Mouse (Mus musculus) heart, postnatal 0 days (tissue): ENCODE results near the gene Ugt1a10. TPM values are rescaled to one million over a fixed set of nuclear protein-coding genes. Genes with fewer than 3 reads are reported as not detected.

Experiments used
- ATAC-seq: fragments of 200-750 bp; cut with Nextera tagmentation; 2 replicates; pipeline ENCODE4 v1.8.0; 2017; ENCODE audit warnings: low read depth, moderate number of reproducible peaks, moderate library complexity; ENCODE audit not compliant: insufficient read depth
- DNase-seq: peaks from one replicate; pipeline ENCODE4 v3.0.0-alpha.2; 2016; ENCODE audit warnings: low spot score
- H3K27ac ChIP-seq: fragments of 300-500 bp; sonication (generic); 2 replicates; pipeline ENCODE4 v1.5.1; 2014; ENCODE audit warnings: low read depth, mild to moderate bottlenecking
- H3K27me3 ChIP-seq: fragments of 300-500 bp; sonication (generic); 2 replicates; pipeline ENCODE4 v1.6.1; 2014; ENCODE audit warnings: low read length, mixed read lengths; ENCODE audit not compliant: control insufficient read depth, insufficient read depth
- H3K36me3 ChIP-seq: fragments of 300-500 bp; sonication (generic); replicated peaks from 2 replicates; pipeline ENCODE4 v1.6.1; 2014; ENCODE audit warnings: low read length, mixed read lengths; ENCODE audit not compliant: control insufficient read depth, insufficient read depth
- H3K4me1 ChIP-seq: fragments of 300-500 bp; sonication (generic); 2 replicates; pipeline ENCODE4 v1.6.1; 2014; ENCODE audit warnings: antibody characterized with exemption; ENCODE audit not compliant: control insufficient read depth, insufficient read depth
- H3K4me2 ChIP-seq: fragments of 300-500 bp; sonication (generic); 2 replicates; pipeline ENCODE4 v1.6.1; 2014; ENCODE audit warnings: low read depth, mild to moderate bottlenecking, low read length, moderate library complexity
- H3K4me3 ChIP-seq: fragments of 300-500 bp; sonication (generic); 2 replicates; pipeline ENCODE4 v1.5.1; 2014; ENCODE audit warnings: low read depth, low read length
- H3K9ac ChIP-seq: fragments of 300-500 bp; sonication (generic); replicated peaks from 2 replicates; pipeline ENCODE4 v1.6.1; 2014; ENCODE audit warnings: low read depth, low read length, mixed read lengths
- H3K9me3 ChIP-seq: fragments of 300-500 bp; sonication (generic); replicated peaks from 2 replicates; pipeline ENCODE4 v1.6.1; 2016; ENCODE audit warnings: low read length; ENCODE audit not compliant: control insufficient read depth
- CTCF ChIP-seq: IDR thresholded peaks from 2 replicates; pipeline ENCODE4 v1.5.1; 2016; ENCODE audit warnings: antibody characterized with exemption, control low read depth, low read depth
- EP300 ChIP-seq: IDR thresholded peaks from 2 replicates; pipeline ENCODE4 v1.6.1; 2016; ENCODE audit warnings: antibody characterized with exemption, low read depth
- WGBS: fragments of 180-500 bp; shearing (Covaris S2); extraction: QIAGEN DNeasy Blood & Tissue Kit; methylation state at CpG from one replicate; pipeline ENCODE4 v1.1.7; 2014; 5-methylcytosine and 5-hydroxymethylcytosine counted together
- microRNA-seq: library from miRNA; unstranded; fragments of <30 nt; microRNA quantifications from one replicate; pipeline ENCODE4, GENCODE M21; 2016
- polyA plus RNA-seq: library from polyadenylated mRNA; unstranded; fragments of >200 nt; fragmentation: Nextera tagmentation; extraction: Ambion mirVana; gene quantifications from 2 replicates; pipeline ENCODE4 v1.2.1, GENCODE M21; 2015
- total RNA-seq: library from RNA; depleted of rRNA; stranded (reverse); fragments of >200 nt; gene quantifications from 2 replicates; pipeline ENCODE4 v1.2.3, GENCODE M21; 2014; ENCODE audit warnings: low replicate concordance; rRNA removed

Ugt1a10 gene
- total and polyA plus RNA-seq, 2 experiments from 2014 or later = not detected

- TF ChIP-seq CTCF = no peak
- TF ChIP-seq EP300 = no peak
- H3K4me2 ChIP-seq = no peak overlapping the region
- no peak overlapping the region for H3K27ac ChIP-seq
- H3K4me1 ChIP-seq = no peaks in the 10 kb centered on the region
- ATAC-seq = no peak
- H3K27me3 ChIP-seq = no peaks in the 10 kb centered on the region
- H3K36me3 ChIP-seq = peaks cover 88% of the 10 kb centered on the region
- WGBS = 80% methylated on average over 6 of the region's 6 CpGs
- no peaks in the 10 kb centered on the region for H3K9me3 ChIP-seq
- no peak for DNase-seq
- no peak overlapping the region for H3K9ac ChIP-seq
- H3K4me3 ChIP-seq = no peak overlapping the region
Measured at GRCm38 (mm10) chr1:88268070-88268469, 212.9 kb downstream of the Ugt1a10 start.

Small RNA genes lying within 50 kb of the gene (microRNA-seq; reads per million reads assigned to microRNA genes)
- not detected for gene Gm25198

Other genes with a start within 250 kb of the Ugt1a10 start
- 37.3 and 40.5 TPM in 2 replicates for gene Dgkd, start 202.1 kb upstream of the Ugt1a10 start, total RNA-seq
- 12.4 and 14.1 TPM in 2 replicates for gene Dgkd, start 202.1 kb upstream of the Ugt1a10 start, polyA plus RNA-seq
- gene Usp40, start 46.8 kb upstream of the Ugt1a10 start, total RNA-seq = 27.4 and 33.5 TPM in 2 replicates
- gene Usp40, start 46.8 kb upstream of the Ugt1a10 start, polyA plus RNA-seq = 15.7 and 18.6 TPM in 2 replicates
- gene Ugt1a9, start 15.4 kb downstream of the Ugt1a10 start, total RNA-seq = not detected in 2 replicates
- gene Ugt1a9, start 15.4 kb downstream of the Ugt1a10 start, polyA plus RNA-seq = not detected in 2 replicates
- not detected in 2 replicates for gene Ugt1a8, start 32.4 kb downstream of the Ugt1a10 start, total RNA-seq
- gene Ugt1a8, start 32.4 kb downstream of the Ugt1a10 start, polyA plus RNA-seq = not detected in 2 replicates
- gene Ugt1a7c, start 39.7 kb downstream of the Ugt1a10 start, total RNA-seq = 0.73 and 0.99 TPM in 2 replicates
- 1.8 and 1.9 TPM in 2 replicates for gene Ugt1a7c, start 39.7 kb downstream of the Ugt1a10 start, polyA plus RNA-seq
- 0.19 and 0.27 TPM in 2 replicates for gene Ugt1a6b, start 47.9 kb downstream of the Ugt1a10 start, total RNA-seq
- 0.14 TPM in 1 of 2 replicates, not detected in the other for gene Ugt1a6b, start 47.9 kb downstream of the Ugt1a10 start, polyA plus RNA-seq
- gene Ugt1a6a, start 79.4 kb downstream of the Ugt1a10 start, total RNA-seq = 1.9 and 2.2 TPM in 2 replicates
- gene Ugt1a6a, start 79.4 kb downstream of the Ugt1a10 start, polyA plus RNA-seq = 0.66 and 1.0 TPM in 2 replicates
- not detected in 2 replicates for gene Ugt1a5, start 110.6 kb downstream of the Ugt1a10 start, total RNA-seq
- gene Ugt1a5, start 110.6 kb downstream of the Ugt1a10 start, polyA plus RNA-seq = not detected in 2 replicates
- gene Ugt1a2, start 145.2 kb downstream of the Ugt1a10 start, total RNA-seq = not detected in 2 replicates
- not detected in 2 replicates for gene Ugt1a2, start 145.2 kb downstream of the Ugt1a10 start, polyA plus RNA-seq
- gene Dnajb3, start 150.4 kb downstream of the Ugt1a10 start, total RNA-seq = 0.46 and 3.8 TPM in 2 replicates
- 2.7 and 3.2 TPM in 2 replicates for gene Dnajb3, start 150.4 kb downstream of the Ugt1a10 start, polyA plus RNA-seq
- not detected in 2 replicates for gene Ugt1a1, start 156.6 kb downstream of the Ugt1a10 start, total RNA-seq
- gene Ugt1a1, start 156.6 kb downstream of the Ugt1a10 start, polyA plus RNA-seq = 0.07 TPM in 1 of 2 replicates, not detected in the other
- gene Mroh2a, start 171.6 kb downstream of the Ugt1a10 start, total RNA-seq = not detected in 2 replicates
- gene Mroh2a, start 171.6 kb downstream of the Ugt1a10 start, polyA plus RNA-seq = 0.08 and 0.23 TPM in 2 replicates
- gene Hjurp, start 222.2 kb downstream of the Ugt1a10 start, total RNA-seq = 95.2 and 97.3 TPM in 2 replicates
- gene Hjurp, start 222.2 kb downstream of the Ugt1a10 start, polyA plus RNA-seq = 28.0 and 29.3 TPM in 2 replicates
- not detected in 2 replicates for gene Trpm8, start 222.3 kb downstream of the Ugt1a10 start, total RNA-seq
- not detected in 2 replicates for gene Trpm8, start 222.3 kb downstream of the Ugt1a10 start, polyA plus RNA-seq